Mouse (Mus musculus) erythroblast, embryonic 14.5 days (primary cell): ENCODE measurements around the gene Tspan31.

Experiments
- GATA1 ChIP-seq: IDR thresholded peaks from 2 replicates; pipeline ENCODE4 v1.6.1; 2012; ENCODE audit warnings: low read length, inconsistent platforms, mixed read lengths
- TAL1 ChIP-seq: IDR thresholded peaks from 3 replicates; pipeline ENCODE4 v1.6.1; 2012; ENCODE audit warnings: low read length, inconsistent platforms, mixed read lengths

DNA sequence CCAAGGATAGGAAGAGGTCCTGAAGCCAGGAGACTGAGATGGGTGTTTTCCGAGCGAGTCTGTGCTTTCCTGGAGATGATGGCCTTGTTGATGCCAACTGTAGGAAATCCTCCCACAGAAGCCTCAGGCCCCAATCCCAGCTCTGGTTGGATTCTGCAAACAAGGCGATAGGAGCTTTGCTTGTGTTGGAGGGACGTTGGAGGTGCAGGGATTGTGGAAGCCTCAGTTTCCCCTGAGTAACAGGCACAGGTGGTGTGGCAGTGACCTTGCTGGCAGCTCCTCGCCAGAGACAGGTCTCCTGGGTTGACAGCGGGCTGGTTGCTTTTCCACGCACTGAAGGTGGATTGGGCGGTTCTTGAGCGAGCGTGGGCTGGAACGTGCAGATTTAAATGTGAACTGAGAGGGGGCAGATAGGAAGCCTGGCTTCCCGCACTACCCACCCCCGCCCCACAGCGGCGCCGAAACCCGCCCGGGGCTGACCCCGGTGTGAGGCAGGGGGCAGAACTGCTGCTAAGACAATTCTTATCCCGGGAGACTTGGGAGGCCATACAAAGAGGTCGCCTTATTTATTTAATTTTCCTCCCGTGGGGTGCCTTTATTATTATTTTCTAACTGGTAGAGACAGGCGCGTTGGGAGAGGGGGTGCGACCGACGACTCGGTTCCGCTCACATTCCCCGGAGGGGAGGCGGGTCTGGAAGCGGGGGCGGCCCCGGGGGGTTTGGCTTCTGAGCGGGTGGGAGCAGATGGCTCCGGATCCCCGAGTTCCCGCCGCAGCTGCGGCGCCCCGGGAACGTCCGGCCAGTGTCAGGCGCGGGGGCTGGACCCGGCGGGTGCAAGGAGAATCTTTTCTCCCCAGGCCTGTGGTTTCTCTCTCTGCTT lies 11.1 kb upstream of the Tspan31 start:
- TF ChIP-seq GATA1 (no peak), TAL1 (no peak)
